Mouse (Mus musculus): ENCODE data around the gene Gm28919.
"Not testable (repeated sequence)": the region's sequence is repeated elsewhere in the genome, so short reads cannot be mapped to it uniquely, and the experiment has no call there.

Gm28919 gene

GRCm38 (mm10) chrY:6583246-6583645 is at the start of gene Gm28919:
Gene Gm28919, plus strand, starts transcription at chrY:6583546.
- DNase-seq (ENCODE audit: extremely low read depth, low read depth) = not testable (repeated sequence)

All from MEL-GATA-1-ER (cell line).